Mouse (Mus musculus): Measurements from ENCODE around the gene Hmgb3. TPM values are rescaled to one million over a fixed set of nuclear protein-coding genes. Genes with fewer than 3 reads are reported as not detected.

The Hmgb3 gene
- polyA plus RNA-seq, 1 experiment from 2014 or later = 155 TPM

GRCm38 (mm10) chrX:71589181-71589580, 33.5 kb downstream of the Hmgb3 start:
- no peaks in the 10 kb centered on the region for H3K4me1 ChIP-seq (replicated peaks)
- H3K4me3 ChIP-seq = no peak overlapping the region
- ATAC-seq (replicated peaks; ENCODE audit: insufficient number of reproducible peaks, insufficient read depth, low FRiP score, low read depth) = no peak
- no peaks in the 10 kb centered on the region for H3K9me3 ChIP-seq (replicated peaks)
- no peak overlapping the region for H3K27ac ChIP-seq
- no peak overlapping the region for H3K9ac ChIP-seq
- 53% methylated on average over 1 of the region's 1 CpGs for WGBS
- no peaks in the 10 kb centered on the region for H3K36me3 ChIP-seq
- H3K27me3 ChIP-seq = no peaks in the 10 kb centered on the region
- no peak overlapping the region for H3K4me2 ChIP-seq

GRCm38 (mm10) chrX:71601052-71601611, 45.4 kb downstream of the Hmgb3 start:
- 0 out of 2 replicates have a peak overlapping the region, but pooled peaks have one; percentile 38 for H3K9ac ChIP-seq
- no peak overlapping the region for H3K27ac ChIP-seq

More at GRCm38 (mm10) chrX:71601052-71601611, 45.4 kb downstream of the Hmgb3 start:
- Histone ChIP-seq H3K4me1 (replicated peaks) (no peaks in the 10 kb centered on the region), H3K9me3 (replicated peaks) (no peaks in the 10 kb centered on the region), H3K36me3 (no peaks in the 10 kb centered on the region), H3K4me3 (peak overlapping the region; percentile 43), H3K27me3 (peaks cover 19% of the 10 kb centered on the region), H3K4me2 (peak overlapping the region; percentile 63)
- ATAC-seq (replicated peaks; ENCODE audit: insufficient number of reproducible peaks, insufficient read depth, low FRiP score, low read depth) = no peak
- 16% methylated on average over 25 of the region's 25 CpGs for WGBS

Small RNA genes within 50 kb of the gene (microRNA-seq; reads per million reads assigned to microRNA genes)
- gene Gm23945 = not detected

Other genes with a start within 250 kb of the Hmgb3 start
- gene Mtmr1, start 191.2 kb upstream of the Hmgb3 start, polyA plus RNA-seq (2015; fragmentation: Nextera tagmentation; extraction: Ambion mirVana) = 10.8 and 10.9 TPM in 2 replicates
- 30.1 and 34.5 TPM in 2 replicates for gene Cd99l2, start 63.1 kb upstream of the Hmgb3 start, polyA plus RNA-seq (2015; fragmentation: Nextera tagmentation; extraction: Ambion mirVana)
- gene Gpr50, start 107.7 kb downstream of the Hmgb3 start, polyA plus RNA-seq (2015; fragmentation: Nextera tagmentation; extraction: Ambion mirVana) = 0.25 and 0.26 TPM in 2 replicates